In the genomic region with DNA sequence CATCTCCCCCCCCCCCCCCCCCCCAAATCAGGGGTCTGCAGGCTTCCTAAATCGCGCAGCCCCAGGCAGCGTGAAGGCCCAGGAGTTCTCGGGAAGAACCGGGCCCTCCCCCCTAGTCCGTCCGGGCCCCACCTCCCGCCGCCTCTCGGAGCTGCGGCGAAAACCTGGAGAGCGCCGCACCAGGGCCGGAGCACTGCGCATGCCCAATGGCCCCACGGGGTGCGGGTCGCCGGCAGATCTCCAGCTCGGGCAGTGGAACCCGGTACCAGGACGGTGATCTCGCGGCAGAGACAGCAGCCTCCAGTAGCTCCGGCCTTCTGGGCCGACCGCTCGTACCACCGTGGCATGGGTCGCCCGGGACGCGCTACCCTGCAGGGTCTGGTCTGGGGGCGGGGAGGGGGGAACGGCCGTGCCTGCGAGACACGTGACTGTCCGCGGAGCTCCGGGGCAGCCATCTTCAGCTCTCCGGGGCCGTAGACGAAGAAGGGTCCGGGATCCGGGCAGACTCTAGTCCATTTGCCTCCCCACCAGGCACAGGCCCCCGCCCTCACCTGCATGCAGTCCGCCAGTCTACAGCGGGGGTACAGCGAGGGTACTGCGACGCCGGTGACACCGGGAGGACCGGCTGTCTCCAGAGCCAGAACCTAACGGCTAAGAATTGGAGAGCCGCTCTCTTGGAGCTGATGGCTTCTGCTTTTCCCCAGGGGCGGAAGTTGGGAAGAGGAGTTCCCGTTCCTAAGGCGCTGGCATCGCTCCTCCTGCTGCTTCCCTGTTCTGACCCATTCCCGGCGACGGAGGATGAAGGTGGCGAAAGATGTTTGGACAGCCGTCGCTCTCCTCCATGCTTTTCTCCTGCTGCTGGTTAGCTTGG, we compare ENCODE assay signal across 8 mouse cellular contexts. TPM values are rescaled to one million over a fixed set of nuclear protein-coding genes. Genes with fewer than 3 reads are reported as not detected.
DNase-seq lines count a peak whose midpoint lies in the region; ATAC-seq and TF ChIP-seq lines count a peak whose summit lies in the region.

A gene (minus strand): TSS at position 714 of the 871 bp plus-strand sequence.

- ATAC-seq in CD4-positive, CD25-positive, alpha-beta regulatory T cell, adult 4 months: peak; percentile 64
- ATAC-seq in heart, embryonic 13.5 days (ENCODE audit: extremely low read depth, insufficient number of reproducible peaks, low FRiP score, low TSS enrichment): peak; percentile 87
- peak; percentile 93 for ATAC-seq in kidney, postnatal 0 days (replicated peaks; ENCODE audit: low FRiP score, low read depth)
- peak; percentile 88 for ATAC-seq in liver, embryonic 12.5 days
- peak; percentile 94 for ATAC-seq in stomach, embryonic 14.5 days (ENCODE audit: insufficient number of reproducible peaks, insufficient read depth, low FRiP score, low read depth)

- 0 out of 2 replicates have a peak, but pooled peaks have one; percentile 14 for TF ChIP-seq CTCF in kidney, postnatal 0 days (IDR thresholded peaks at IDR 0.05; ENCODE audit: low read depth)

- no peaks in the 10 kb centered on the region for H3K9me3 ChIP-seq in heart, embryonic 13.5 days
- H3K9me3 ChIP-seq in kidney, postnatal 0 days (replicated peaks; ENCODE audit: low read length): no peaks in the 10 kb centered on the region
- H3K9me3 ChIP-seq in liver, embryonic 12.5 days (replicated peaks): no peaks in the 10 kb centered on the region
- no peaks in the 10 kb centered on the region for H3K9me3 ChIP-seq in stomach, embryonic 14.5 days (ENCODE audit: control insufficient read depth, low read depth, low read length)

- peak within 1 kb of the TSS; percentile 95 for H3K4me2 ChIP-seq in heart, embryonic 13.5 days
- peak within 1 kb of the TSS; percentile 76 for H3K4me2 ChIP-seq in kidney, postnatal 0 days (ENCODE audit: low read length)
- peak within 1 kb of the TSS; percentile 97 for H3K4me2 ChIP-seq in liver, embryonic 12.5 days
- peak within 1 kb of the TSS; percentile 96 for H3K4me2 ChIP-seq in stomach, embryonic 14.5 days (replicated peaks; ENCODE audit: low read depth, low read length)

- peak within 1 kb of the TSS; percentile 97 for H3K27ac ChIP-seq in brown adipose tissue, adult 24 weeks (replicated peaks; ENCODE audit: low read depth, low read length)
- peak within 1 kb of the TSS; percentile 97 for H3K27ac ChIP-seq in heart, embryonic 13.5 days (replicated peaks)
- peak within 1 kb of the TSS; percentile 97 for H3K27ac ChIP-seq in kidney, postnatal 0 days
- peak within 1 kb of the TSS; percentile 83 for H3K27ac ChIP-seq in liver, embryonic 12.5 days
- H3K27ac ChIP-seq in stomach, embryonic 14.5 days (ENCODE audit: low read length): peak within 1 kb of the TSS; percentile 96

- peak; percentile 67 for DNase-seq in fibroblast of lung, adult 2 months (ENCODE audit: low read depth)
- peak; percentile 97 for DNase-seq in kidney, postnatal 0 days (ENCODE audit: low spot score)
- peak; percentile 10 to 58 for DNase-seq in natural killer cell, adult 2 months (ENCODE audit: low spot score in 2 of 2)

- WGBS in heart, embryonic 13.5 days: 1% methylated on average over 68 of the region's 68 CpGs
- under 1% methylated on average over 65 of the region's 68 CpGs for WGBS in kidney, postnatal 0 days
- WGBS in liver, embryonic 12.5 days (ENCODE audit: insufficient replicate concordance): 1% methylated on average over 66 of the region's 68 CpGs
- WGBS in stomach, embryonic 14.5 days: under 1% methylated on average over 66 of the region's 68 CpGs

- H3K4me3 ChIP-seq in brown adipose tissue, adult 24 weeks (ENCODE audit: insufficient read depth, low read depth, low read length): peak within 1 kb of the TSS; percentile 94
- peak within 1 kb of the TSS; percentile 93 for H3K4me3 ChIP-seq in heart, embryonic 13.5 days
- peak within 1 kb of the TSS; percentile 85 for H3K4me3 ChIP-seq in kidney, postnatal 0 days (replicated peaks; ENCODE audit: low read depth, low read length)
- peak within 1 kb of the TSS; percentile 74 for H3K4me3 ChIP-seq in liver, embryonic 12.5 days
- H3K4me3 ChIP-seq in stomach, embryonic 14.5 days (ENCODE audit: low read depth, low read length): peak within 1 kb of the TSS; percentile 84

- 0 out of 2 replicates have a peak, but pooled peaks cover 2% of the 10 kb centered on the region for H3K4me1 ChIP-seq in brown adipose tissue, adult 24 weeks (ENCODE audit: control insufficient read depth, insufficient read depth, insufficient read length, low read length)
- peaks cover 42% of the 10 kb centered on the region for H3K4me1 ChIP-seq in heart, embryonic 13.5 days
- peaks cover 4% of the 10 kb centered on the region; the same call in 1 of the 2 replicates for H3K4me1 ChIP-seq in kidney, postnatal 0 days (replicated peaks; ENCODE audit: insufficient read depth, low read length)
- H3K4me1 ChIP-seq in liver, embryonic 12.5 days: peaks cover 36% of the 10 kb centered on the region
- peaks cover 9% of the 10 kb centered on the region; the same call in 1 of the 2 replicates for H3K4me1 ChIP-seq in stomach, embryonic 14.5 days (ENCODE audit: control insufficient read depth, insufficient read depth, low read length)

- H3K27me3 ChIP-seq in heart, embryonic 13.5 days (replicated peaks): no peaks in the 10 kb centered on the region
- no peaks in the 10 kb centered on the region for H3K27me3 ChIP-seq in kidney, postnatal 0 days (ENCODE audit: insufficient read depth, low read length)
- peaks cover 40% of the 10 kb centered on the region for H3K27me3 ChIP-seq in liver, embryonic 12.5 days (replicated peaks)
- H3K27me3 ChIP-seq in stomach, embryonic 14.5 days (ENCODE audit: control insufficient read depth, insufficient read depth, low read length): no peaks in the 10 kb centered on the region

- peaks cover 4% of the 10 kb centered on the region for H3K36me3 ChIP-seq in heart, embryonic 13.5 days
- H3K36me3 ChIP-seq in kidney, postnatal 0 days (ENCODE audit: insufficient read depth, low read length): 0 out of 2 replicates have a peak, but pooled peaks cover 3% of the 10 kb centered on the region
- 0 out of 2 replicates have a peak, but pooled peaks cover 2% of the 10 kb centered on the region for H3K36me3 ChIP-seq in liver, embryonic 12.5 days
- H3K36me3 ChIP-seq in stomach, embryonic 14.5 days (ENCODE audit: control insufficient read depth, insufficient read depth, low read length): no peaks in the 10 kb centered on the region

- H3K9ac ChIP-seq in heart, embryonic 13.5 days: peak within 1 kb of the TSS; percentile 96
- peak within 1 kb of the TSS; percentile 83 for H3K9ac ChIP-seq in kidney, postnatal 0 days (ENCODE audit: low read depth, low read length)
- H3K9ac ChIP-seq in liver, embryonic 12.5 days: peak within 1 kb of the TSS; percentile 77
- peak within 1 kb of the TSS; percentile 79 for H3K9ac ChIP-seq in stomach, embryonic 14.5 days (replicated peaks; ENCODE audit: low read depth, low read length)

RNA-seq across cellular contexts. Expression of the gene that starts here (rescaled TPM):
- 10 to 100 TPM; 42.2 to 48.0 TPM for polyA plus RNA-seq in CD4-positive, CD25-positive, alpha-beta regulatory T cell, adult 4 months (2017; shearing (Covaris generic))
- 14.6 and 17.3 TPM in 2 replicates for polyA plus RNA-seq in brown adipose tissue, adult 24 weeks (2012; ENCODE audit: insufficient read depth, insufficient read length, missing spikeins)
- 33.3 and 39.8 TPM in 2 replicates for polyA plus RNA-seq in heart, embryonic 13.5 days (2015; fragmentation: Nextera tagmentation; extraction: Ambion mirVana)
- polyA plus RNA-seq in kidney, postnatal 0 days (2015; fragmentation: Nextera tagmentation; extraction: Ambion mirVana): 42.4 and 46.1 TPM in 2 replicates
- 31.8 and 33.7 TPM in 2 replicates for polyA plus RNA-seq in liver, embryonic 12.5 days (2016; fragmentation: Nextera tagmentation; extraction: Ambion mirVana)
- polyA plus RNA-seq in stomach, embryonic 14.5 days (2014; fragmentation: Nextera tagmentation; extraction: Ambion mirVana): 50.9 and 51.2 TPM in 2 replicates

Comparison
In these comparisons a context has a peak if more than half of its experiments do, and no peak if none do; other contexts are left out.
1. Peak in every context shown above with its lines: DNase-seq, ATAC-seq, H3K4me3 ChIP-seq and H3K27ac ChIP-seq.
2. DNase-seq: peak in every context shown above with its lines; median percentile 97 in kidney, postnatal 0 days; 67 in fibroblast of lung, adult 2 months; 34 in natural killer cell, adult 2 months.